In the genomic region with DNA sequence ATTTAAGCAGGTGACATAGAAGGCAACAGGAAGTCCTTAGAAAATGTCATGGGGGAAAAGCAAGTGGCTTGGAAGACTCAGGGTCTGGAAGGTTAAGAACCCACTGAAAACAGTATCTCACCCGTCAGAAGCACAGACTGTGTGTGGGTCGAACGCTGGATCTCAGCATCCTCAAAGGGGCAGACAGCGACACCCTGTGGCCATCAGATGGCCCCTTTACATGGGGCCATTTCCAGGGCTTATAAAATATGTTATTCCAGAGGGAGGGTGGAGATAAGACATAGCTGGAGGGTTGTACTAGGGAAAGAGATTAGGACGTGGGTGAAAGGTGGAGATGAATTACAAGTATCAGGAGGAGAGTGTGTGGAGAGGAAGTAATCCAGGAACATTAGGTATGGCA, we compare ENCODE assay signal across 9 mouse cellular contexts. TPM values are rescaled to one million over a fixed set of nuclear protein-coding genes. Genes with fewer than 3 reads are reported as not detected.
DNase-seq lines count a peak whose midpoint lies in the region; ATAC-seq and TF ChIP-seq lines count a peak whose summit lies in the region.
"Had no signal": no experiment of that assay in that cellular context is flagged by ENCODE, and none has a peak within 500 bp of the region (broad histone marks: within the 10 kb centered on the region; RNA-seq: fewer than 3 reads in every experiment).

No protein-coding gene starts in this region.

- H3K27ac ChIP-seq in kidney, embryonic 16.5 days (ENCODE audit: low read length) = no peak overlapping the region
- no peak overlapping the region for H3K27ac ChIP-seq in embryonic facial prominence, embryonic 11.5 days (replicated peaks; ENCODE audit: low read depth, low read length)
- H3K27ac ChIP-seq in intestine, embryonic 16.5 days (ENCODE audit: low read length) = no peak overlapping the region
- H3K27ac ChIP-seq: embryonic facial prominence, embryonic 15.5 days had no signal

- intact Hi-C loops in heart, postnatal 36 days (cut with DNase I) = no loop called here

- H3K9me3 ChIP-seq in kidney, embryonic 16.5 days (ENCODE audit: low read length) = no peaks in the 10 kb centered on the region
- H3K9me3 ChIP-seq in E14TG2a.4 (ENCODE audit: low read length) = peaks cover 9% of the 10 kb centered on the region
- H3K9me3 ChIP-seq in embryonic facial prominence, embryonic 11.5 days (replicated peaks; ENCODE audit: control insufficient read depth, low read length) = no peaks in the 10 kb centered on the region
- no peaks in the 10 kb centered on the region for H3K9me3 ChIP-seq in intestine, embryonic 16.5 days (ENCODE audit: control insufficient read depth, low read length)
- H3K9me3 ChIP-seq: embryonic facial prominence, embryonic 15.5 days had no signal

- no peak for ATAC-seq in kidney, embryonic 16.5 days (ENCODE audit: low FRiP score, low TSS enrichment)
- ATAC-seq in embryonic facial prominence, embryonic 11.5 days (replicated peaks; ENCODE audit: insufficient number of reproducible peaks, low FRiP score, low TSS enrichment, low read depth) = no peak
- ATAC-seq in intestine, embryonic 16.5 days = no peak

- H3K27me3 ChIP-seq in kidney, embryonic 16.5 days (ENCODE audit: insufficient read depth, low read length) = no peaks in the 10 kb centered on the region
- 0 out of 2 replicates have a peak, but pooled peaks cover 3% of the 10 kb centered on the region for H3K27me3 ChIP-seq in E14TG2a.4 (ENCODE audit: insufficient read depth, low read length)
- H3K27me3 ChIP-seq in embryonic facial prominence, embryonic 11.5 days (ENCODE audit: control insufficient read depth, insufficient read depth, low read length) = no peaks in the 10 kb centered on the region
- H3K27me3 ChIP-seq in intestine, embryonic 16.5 days (replicated peaks; ENCODE audit: control insufficient read depth, insufficient read depth, low read length) = no peaks in the 10 kb centered on the region

- DNase-seq in kidney, postnatal 4 days = peak; percentile 28 to 33
- DNase-seq in ZHBTc4 (ENCODE audit: low read depth, low spot score) = peak; percentile 53
- peak; percentile 37 for DNase-seq in embryonic facial prominence, embryonic 11.5 days (ENCODE audit: low spot score)
- no peak for DNase-seq in heart, postnatal 36 days
- no peak for DNase-seq in urinary bladder, adult 18-20 months (ENCODE audit: low spot score in 2 of 2)

- 13% methylated on average over 5 of the region's 5 CpGs for WGBS in kidney, embryonic 16.5 days
- WGBS in embryonic facial prominence, embryonic 11.5 days = 21% methylated on average over 5 of the region's 5 CpGs
- 18% methylated on average over 5 of the region's 5 CpGs for WGBS in intestine, embryonic 16.5 days

- no peaks in the 10 kb centered on the region for H3K36me3 ChIP-seq in kidney, embryonic 16.5 days (ENCODE audit: insufficient read depth, low read length)
- no peaks in the 10 kb centered on the region for H3K36me3 ChIP-seq in E14TG2a.4 (ENCODE audit: insufficient read depth, low read length)
- H3K36me3 ChIP-seq in embryonic facial prominence, embryonic 11.5 days (replicated peaks; ENCODE audit: control insufficient read depth, insufficient read depth, low read depth, low read length) = no peaks in the 10 kb centered on the region
- no peaks in the 10 kb centered on the region for H3K36me3 ChIP-seq in intestine, embryonic 16.5 days (ENCODE audit: control insufficient read depth, insufficient read depth, low read length)
- H3K36me3 ChIP-seq: embryonic facial prominence, embryonic 15.5 days had no signal

- no peaks in the 10 kb centered on the region for H3K4me1 ChIP-seq in kidney, embryonic 16.5 days (ENCODE audit: insufficient read depth, low read length)
- H3K4me1 ChIP-seq in E14TG2a.4 (replicated peaks; ENCODE audit: low read depth, low read length) = no peaks in the 10 kb centered on the region; the same call in 1 of the 2 replicates
- no peaks in the 10 kb centered on the region for H3K4me1 ChIP-seq in embryonic facial prominence, embryonic 11.5 days (ENCODE audit: control insufficient read depth, insufficient read depth, low read length)
- no peaks in the 10 kb centered on the region for H3K4me1 ChIP-seq in intestine, embryonic 16.5 days (ENCODE audit: control insufficient read depth, insufficient read depth, low read length)
- H3K4me1 ChIP-seq: embryonic facial prominence, embryonic 15.5 days had no signal

- TF ChIP-seq CTCF in E14TG2a.4 (conservative IDR thresholded peaks at IDR 0.05; ENCODE audit: low read length) = peak; percentile 51

- no peak overlapping the region for H3K4me2 ChIP-seq in kidney, embryonic 16.5 days (replicated peaks; ENCODE audit: low read depth, low read length)
- H3K4me2 ChIP-seq in embryonic facial prominence, embryonic 11.5 days (ENCODE audit: low read depth, low read length) = no peak overlapping the region
- H3K4me2 ChIP-seq in intestine, embryonic 16.5 days (ENCODE audit: low read depth, low read length) = no peak overlapping the region
- H3K4me2 ChIP-seq: embryonic facial prominence, embryonic 15.5 days had no signal

- no peak overlapping the region for H3K4me3 ChIP-seq in kidney, embryonic 16.5 days (ENCODE audit: low read length)
- no peak overlapping the region for H3K4me3 ChIP-seq in E14TG2a.4 (replicated peaks; ENCODE audit: low read length)
- H3K4me3 ChIP-seq in embryonic facial prominence, embryonic 11.5 days (ENCODE audit: low read depth, low read length) = no peak overlapping the region
- no peak overlapping the region for H3K4me3 ChIP-seq in intestine, embryonic 16.5 days (ENCODE audit: low read length)
- H3K4me3 ChIP-seq: embryonic facial prominence, embryonic 15.5 days had no signal

- no peak overlapping the region for H3K9ac ChIP-seq in kidney, embryonic 16.5 days (replicated peaks; ENCODE audit: low read length)
- H3K9ac ChIP-seq in embryonic facial prominence, embryonic 11.5 days (replicated peaks; ENCODE audit: low read length) = no peak overlapping the region
- no peak overlapping the region for H3K9ac ChIP-seq in intestine, embryonic 16.5 days (ENCODE audit: low read depth, low read length)
- H3K9ac ChIP-seq: embryonic facial prominence, embryonic 15.5 days had no signal

RNA-seq across cellular contexts. Expression of a gene that starts 0.9 kb away (rescaled TPM):
- not detected in 2 replicates for polyA plus RNA-seq in kidney, embryonic 16.5 days (2015; fragmentation: Nextera tagmentation; extraction: Ambion mirVana)
- polyA plus RNA-seq in embryonic facial prominence, embryonic 11.5 days (2014; fragmentation: Nextera tagmentation; extraction: Ambion mirVana) = not detected in 2 replicates
- not detected for total RNA-seq in heart, postnatal 36 days (2021)
- polyA plus RNA-seq in intestine, embryonic 16.5 days (2015; fragmentation: Nextera tagmentation; extraction: Ambion mirVana) = not detected in 2 replicates

RNA-seq across cellular contexts. Expression of a gene that starts 16.2 kb away (rescaled TPM):
- not detected in 2 replicates for polyA plus RNA-seq in kidney, embryonic 16.5 days (2015; fragmentation: Nextera tagmentation; extraction: Ambion mirVana)
- not detected in 2 replicates for polyA plus RNA-seq in embryonic facial prominence, embryonic 11.5 days (2014; fragmentation: Nextera tagmentation; extraction: Ambion mirVana)
- not detected for total RNA-seq in heart, postnatal 36 days (2021)
- not detected in 2 replicates for polyA plus RNA-seq in intestine, embryonic 16.5 days (2015; fragmentation: Nextera tagmentation; extraction: Ambion mirVana)
- polyA plus RNA-seq: embryonic facial prominence, embryonic 15.5 days had no signal

RNA-seq across cellular contexts. Expression of a gene that starts 24.0 kb away (rescaled TPM):
- polyA plus RNA-seq in kidney, embryonic 16.5 days (2015; fragmentation: Nextera tagmentation; extraction: Ambion mirVana) = 2.4 and 2.5 TPM in 2 replicates
- 3.6 and 4.2 TPM in 2 replicates for polyA plus RNA-seq in embryonic facial prominence, embryonic 11.5 days (2014; fragmentation: Nextera tagmentation; extraction: Ambion mirVana)
- total RNA-seq in heart, postnatal 36 days (2021) = 10 to 100 TPM; 33.2 to 46.2 TPM
- polyA plus RNA-seq in intestine, embryonic 16.5 days (2015; fragmentation: Nextera tagmentation; extraction: Ambion mirVana) = 4.8 and 5.6 TPM in 2 replicates

RNA-seq across cellular contexts. Expression of a gene that starts 24.8 kb away (rescaled TPM):
- polyA plus RNA-seq in kidney, embryonic 16.5 days (2015; fragmentation: Nextera tagmentation; extraction: Ambion mirVana) = not detected in 2 replicates
- polyA plus RNA-seq in embryonic facial prominence, embryonic 11.5 days (2014; fragmentation: Nextera tagmentation; extraction: Ambion mirVana) = not detected in 2 replicates
- not detected for total RNA-seq in heart, postnatal 36 days (2021)
- not detected in 2 replicates for polyA plus RNA-seq in intestine, embryonic 16.5 days (2015; fragmentation: Nextera tagmentation; extraction: Ambion mirVana)

RNA-seq across cellular contexts. Expression of a gene that starts 37.3 kb away (rescaled TPM):
- polyA plus RNA-seq in kidney, embryonic 16.5 days (2015; fragmentation: Nextera tagmentation; extraction: Ambion mirVana) = not detected in 2 replicates
- polyA plus RNA-seq in embryonic facial prominence, embryonic 11.5 days (2014; fragmentation: Nextera tagmentation; extraction: Ambion mirVana) = not detected in 2 replicates
- total RNA-seq in heart, postnatal 36 days (2021) = not detected
- not detected in 2 replicates for polyA plus RNA-seq in intestine, embryonic 16.5 days (2015; fragmentation: Nextera tagmentation; extraction: Ambion mirVana)

Comparison
In these comparisons a context has a peak if more than half of its experiments do, and no peak if none do; other contexts are left out.
1. DNase-seq: peak in kidney, postnatal 4 days (2 of 2), ZHBTc4 (single experiment) and embryonic facial prominence, embryonic 11.5 days (single experiment); none in heart, postnatal 36 days (0 of 2) and urinary bladder, adult 18-20 months (0 of 2).